Mouse (Mus musculus) G1E (cell line): ENCODE data around the gene Lpar2.

Source experiments
- CTCF ChIP-seq: IDR thresholded peaks from 2 replicates; pipeline ENCODE4 v1.5.1; 2012; ENCODE audit warnings: low read depth, low read length, inconsistent platforms, mixed read lengths
- GATA1 ChIP-seq: IDR thresholded peaks from 2 replicates; pipeline ENCODE4 v1.6.1; 2012; ENCODE audit warnings: borderline replicate concordance, low read length, inconsistent platforms, mixed read lengths
- TAL1 ChIP-seq: conservative IDR thresholded peaks from 2 replicates; pipeline ENCODE4 v1.6.1; 2012; ENCODE audit warnings: low read depth, low read length, inconsistent platforms, mixed read lengths

DNA sequence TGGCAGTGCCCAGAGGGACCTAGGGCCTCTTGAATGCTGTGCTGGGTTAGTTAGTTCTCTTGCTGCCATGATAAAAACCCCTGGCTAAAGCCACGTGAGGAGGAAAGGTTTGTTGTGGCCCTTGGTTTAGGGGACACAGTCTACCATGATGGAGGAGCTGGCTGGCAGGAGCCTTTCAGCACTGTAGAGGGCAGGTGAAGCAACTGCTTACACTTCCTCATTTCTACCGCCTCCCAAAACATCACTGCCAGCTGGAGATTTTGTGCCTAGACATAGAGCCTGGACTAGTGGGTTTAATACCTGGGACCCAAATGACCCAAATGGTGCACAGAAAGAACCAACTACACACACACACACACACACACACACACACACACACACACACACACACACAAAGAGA lies 39.0 kb downstream of the Lpar2 start:
- TF ChIP-seq CTCF, result no peak
- no peak for TF ChIP-seq GATA1
- no peak for TF ChIP-seq TAL1
